Comparison of ENCODE assay signal across 8 mouse cellular contexts in genomic region chr14:25640421-25641056, GRCm38 (mm10). TPM values are rescaled to one million over a fixed set of nuclear protein-coding genes. Genes with fewer than 3 reads are reported as not detected.
DNase-seq lines count a peak whose midpoint lies in the region; ATAC-seq and TF ChIP-seq lines count a peak whose summit lies in the region.

No protein-coding gene starts in this region.

- TF ChIP-seq CTCF in left cerebral cortex, adult 2 months (IDR thresholded peaks at IDR 0.05): no peak

- no peak overlapping the region for H3K4me2 ChIP-seq in heart, embryonic 11.5 days
- H3K4me2 ChIP-seq in forebrain, embryonic 14.5 days (ENCODE audit: low read length): no peak overlapping the region
- H3K4me2 ChIP-seq in forebrain, embryonic 15.5 days (replicated peaks): no peak overlapping the region

- peak overlapping the region; percentile 0 for H3K27ac ChIP-seq in left cerebral cortex, adult 2 months
- peak overlapping the region; percentile 89 for H3K27ac ChIP-seq in heart, embryonic 11.5 days (ENCODE audit: low read depth, low read length)
- no peak overlapping the region for H3K27ac ChIP-seq in forebrain, embryonic 14.5 days (ENCODE audit: low read depth, low read length)
- H3K27ac ChIP-seq in forebrain, embryonic 15.5 days (replicated peaks): no peak overlapping the region

- peak; percentile 67 for ATAC-seq in heart, embryonic 11.5 days (replicated peaks; ENCODE audit: insufficient number of reproducible peaks, low FRiP score, low TSS enrichment)
- no peak for ATAC-seq in forebrain, embryonic 14.5 days
- ATAC-seq in forebrain, embryonic 15.5 days (replicated peaks): no peak; the same call in 1 of the 2 replicates

- H3K9me3 ChIP-seq in heart, embryonic 11.5 days (replicated peaks; ENCODE audit: control insufficient read depth, low read length): no peaks in the 10 kb centered on the region
- no peaks in the 10 kb centered on the region for H3K9me3 ChIP-seq in megakaryocyte, embryonic 14.5 days
- no peaks in the 10 kb centered on the region for H3K9me3 ChIP-seq in forebrain, embryonic 14.5 days (replicated peaks; ENCODE audit: control insufficient read depth, low read length)
- no peaks in the 10 kb centered on the region for H3K9me3 ChIP-seq in forebrain, embryonic 15.5 days

- peak overlapping the region; percentile 54; the same call in 1 of the 2 replicates for H3K9ac ChIP-seq in heart, embryonic 11.5 days (ENCODE audit: low read depth, low read length)
- H3K9ac ChIP-seq in forebrain, embryonic 14.5 days (ENCODE audit: low read length): no peak overlapping the region
- H3K9ac ChIP-seq in forebrain, embryonic 15.5 days (replicated peaks): no peak overlapping the region

- DNase-seq in left cerebral cortex, adult 2 months (ENCODE audit: extremely low spot score in 1 of 2, low spot score in 2 of 2): peak in 1 of 2 experiments; percentile 49
- DNase-seq in left cerebral cortex, adult 9 months (ENCODE audit: low spot score in 2 of 2): no peak
- DNase-seq in NIH3T3 (ENCODE audit: low read depth): peak; percentile 4
- DNase-seq in forebrain, embryonic 14.5 days (ENCODE audit: low spot score): no peak
- DNase-seq in lung, postnatal 4 days: no peak

- WGBS in heart, embryonic 11.5 days (ENCODE audit: insufficient replicate concordance): 33% methylated on average over 6 of the region's 6 CpGs
- WGBS in forebrain, embryonic 14.5 days: 71% methylated on average over 6 of the region's 6 CpGs
- 56% methylated on average over 6 of the region's 6 CpGs for WGBS in forebrain, embryonic 15.5 days

- peaks cover 44% of the 10 kb centered on the region for H3K4me1 ChIP-seq in heart, embryonic 11.5 days (ENCODE audit: control insufficient read depth, insufficient read depth, low read length)
- peaks cover 99% of the 10 kb centered on the region for H3K4me1 ChIP-seq in megakaryocyte, embryonic 14.5 days
- peaks cover 10% of the 10 kb centered on the region for H3K4me1 ChIP-seq in forebrain, embryonic 14.5 days (ENCODE audit: control insufficient read depth, insufficient read depth, low read length)
- H3K4me1 ChIP-seq in forebrain, embryonic 15.5 days: peaks cover 14% of the 10 kb centered on the region

- H3K4me3 ChIP-seq in left cerebral cortex, adult 2 months: no peak overlapping the region
- no peak overlapping the region for H3K4me3 ChIP-seq in heart, embryonic 11.5 days (ENCODE audit: low read depth, low read length)
- H3K4me3 ChIP-seq in megakaryocyte, embryonic 14.5 days (replicated peaks): peak overlapping the region; percentile 82
- H3K4me3 ChIP-seq in forebrain, embryonic 14.5 days (ENCODE audit: low read depth, low read length): no peak overlapping the region
- H3K4me3 ChIP-seq in forebrain, embryonic 15.5 days: no peak overlapping the region

- peaks cover 43% of the 10 kb centered on the region for H3K36me3 ChIP-seq in heart, embryonic 11.5 days (ENCODE audit: control insufficient read depth, insufficient read depth, low read length)
- H3K36me3 ChIP-seq in megakaryocyte, embryonic 14.5 days (replicated peaks; ENCODE audit: low read length): peaks cover 90% of the 10 kb centered on the region
- H3K36me3 ChIP-seq in forebrain, embryonic 14.5 days (ENCODE audit: control insufficient read depth, insufficient read depth, low read length): peaks cover 83% of the 10 kb centered on the region
- H3K36me3 ChIP-seq in forebrain, embryonic 15.5 days: peaks cover 56% of the 10 kb centered on the region

- intact Hi-C loops in left cerebral cortex, adult 2 months (cut with DNase I): no loop called here

- H3K27me3 ChIP-seq in heart, embryonic 11.5 days (ENCODE audit: control insufficient read depth, insufficient read depth, low read length): no peaks in the 10 kb centered on the region
- no peaks in the 10 kb centered on the region for H3K27me3 ChIP-seq in megakaryocyte, embryonic 14.5 days (replicated peaks)
- H3K27me3 ChIP-seq in forebrain, embryonic 14.5 days (replicated peaks; ENCODE audit: control insufficient read depth, insufficient read depth, low read length): no peaks in the 10 kb centered on the region
- no peaks in the 10 kb centered on the region for H3K27me3 ChIP-seq in forebrain, embryonic 15.5 days

RNA-seq across cellular contexts. Expression of gene Ppif, which starts 53.4 kb away (rescaled TPM):
- 10 to 100 TPM; 24.0 to 24.3 TPM for total RNA-seq in left cerebral cortex, adult 2 months (2021)
- 92.7 and 99.4 TPM in 2 replicates for polyA plus RNA-seq in heart, embryonic 11.5 days (2014; fragmentation: Nextera tagmentation; extraction: Ambion mirVana)
- polyA plus RNA-seq in megakaryocyte, embryonic 14.5 days (2012; ENCODE audit: insufficient read depth, low replicate concordance): 237 and 451 TPM in 2 replicates
- polyA plus RNA-seq in forebrain, embryonic 14.5 days (2014; fragmentation: Nextera tagmentation; extraction: Ambion mirVana): 25.3 and 28.2 TPM in 2 replicates
- polyA plus RNA-seq in forebrain, embryonic 15.5 days (2015; fragmentation: Nextera tagmentation; extraction: Ambion mirVana): 21.5 and 24.3 TPM in 2 replicates

Comparison
In these comparisons a context has a peak if more than half of its experiments do, and no peak if none do; other contexts are left out.
1. H3K27ac ChIP-seq: peak in left cerebral cortex, adult 2 months (single experiment) and heart, embryonic 11.5 days (single experiment); none in forebrain, embryonic 14.5 days (single experiment) and forebrain, embryonic 15.5 days (single experiment).